Mouse (Mus musculus): ENCODE measurements around the gene Kdm2a.

DNA sequence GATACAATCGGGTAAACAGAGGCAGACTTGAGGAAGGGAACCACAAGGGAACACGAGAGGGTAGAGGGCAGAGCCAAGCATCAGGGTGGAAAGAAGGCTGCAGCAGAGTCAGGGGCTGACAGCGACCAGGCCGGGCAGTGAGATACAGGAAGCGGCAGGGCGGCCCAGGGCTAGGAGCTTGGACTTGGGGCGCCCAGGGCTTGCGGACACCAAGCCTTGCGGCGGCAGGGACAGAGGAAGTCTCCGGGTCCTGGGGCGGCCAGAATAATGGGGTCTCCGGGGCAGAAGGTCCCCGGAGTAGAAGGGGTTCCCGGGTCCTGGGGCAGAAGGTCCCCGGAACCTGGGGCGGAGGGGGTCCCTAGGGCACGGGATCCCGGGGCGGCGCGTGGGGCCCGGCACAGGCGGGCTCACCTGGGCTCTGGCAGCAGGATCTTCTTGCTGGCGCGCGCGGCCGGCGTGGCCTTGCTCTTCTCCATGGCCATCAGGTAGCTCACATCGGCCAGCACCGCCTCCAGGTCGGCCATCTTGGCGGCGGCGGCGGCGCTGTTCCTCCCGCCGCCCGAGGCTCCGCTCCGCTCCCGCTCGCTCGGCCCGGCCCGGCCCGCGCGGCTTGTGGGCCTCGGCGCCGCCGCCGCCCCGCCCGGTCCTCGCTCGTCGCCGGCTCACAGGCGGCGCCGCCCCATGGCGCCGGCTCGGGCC lies 92.4 kb downstream of the Kdm2a start:
- TF ChIP-seq CTCF (IDR thresholded peaks at IDR 0.05; ENCODE audit: extremely low read depth, insufficient read depth, low read length) (no peak), POLR2A (IDR thresholded peaks at IDR 0.05; ENCODE audit: extremely low read depth, insufficient read depth, low read length) (no peak)

Data from cortical plate, adult 2 months (tissue).